Mouse (Mus musculus) regulatory T cell (primary cell): ENCODE measurements around the gene Nup43.

Experiments used
- in situ Hi-C: fragments of 300-600 bp; cut with MboI, MseI; formaldehyde crosslinking; loops from one replicate; pipeline ENCODE4 v1.15.1; 2025; ENCODE audit warnings: high pct_unique_total_duplicates

Gene Nup43

DNA sequence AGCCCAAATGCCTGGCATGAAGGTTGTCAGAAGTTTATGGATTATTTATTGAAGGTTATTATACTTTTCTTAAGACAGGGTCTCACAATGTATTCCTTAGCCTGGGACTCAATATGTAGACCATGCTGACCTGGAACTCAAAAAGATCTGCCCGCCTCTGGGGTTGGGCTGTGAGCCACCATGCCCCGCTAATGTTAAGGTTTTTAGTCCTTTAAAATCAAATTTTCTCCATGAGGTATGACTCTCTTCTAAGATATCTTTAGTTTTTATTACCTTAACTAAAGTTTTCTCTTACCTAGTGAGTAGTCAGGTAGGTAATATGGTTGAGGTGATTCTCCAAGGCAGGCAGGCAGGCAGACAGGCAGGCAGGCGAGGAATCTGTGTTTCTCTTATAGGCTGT is 14.9 kb downstream of the Nup43 start:
- in situ Hi-C loops: loop anchor here (5.0 to 25.0 kb wide), 3 partner anchors 40 to 1870 kb away; partner anchors contain the start of genes Fbxo5 and Mtrf1l

GRCm38 (mm10) chr10:7686902-7687301 is 19.6 kb downstream of the Nup43 start:
- in situ Hi-C loops: loop anchor here (25.0 kb wide), 2 partner anchors 700 to 1875 kb away; partner anchors contain the start of genes Fbxo5 and Mtrf1l

- in situ Hi-C loops: loop anchor here (25.0 kb wide), 2 partner anchors 708 to 1883 kb away; partner anchors contain the start of genes Fbxo5 and Mtrf1l
Measured at GRCm38 (mm10) chr10:7695286-7695685, 28.0 kb downstream of the Nup43 start.

GRCm38 (mm10) chr10:7700120-7700519 is 32.8 kb downstream of the Nup43 start:
- in situ Hi-C loops: no loop called here

GRCm38 (mm10) chr10:7702586-7702985 is 35.3 kb downstream of the Nup43 start:
- in situ Hi-C loops: no loop called here

GRCm38 (mm10) chr10:7710121-7710520 is 42.8 kb downstream of the Nup43 start:
- in situ Hi-C loops: no loop called here

- in situ Hi-C loops: no loop called here
Measured at GRCm38 (mm10) chr10:7712506-7712905, 45.2 kb downstream of the Nup43 start.

DNA sequence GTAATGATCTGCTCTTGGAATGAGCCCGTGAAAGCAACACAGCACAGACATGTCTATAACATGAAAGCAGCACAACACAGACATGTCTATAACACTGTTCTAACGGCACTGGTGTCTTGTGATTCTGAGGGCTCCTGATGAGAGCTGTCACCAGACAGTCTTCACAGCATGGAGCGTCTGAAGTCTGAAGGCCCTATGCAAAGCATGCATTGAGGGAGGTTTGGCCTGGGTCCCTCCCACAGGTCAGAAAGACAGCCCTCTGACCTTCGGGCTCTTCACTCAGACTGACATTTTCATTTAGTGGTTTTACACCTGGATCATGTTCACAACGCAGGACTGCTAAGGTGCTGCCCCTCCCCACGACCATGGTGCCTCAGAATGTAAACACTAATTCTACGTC is 47.8 kb downstream of the Nup43 start:
- in situ Hi-C loops: no loop called here

DNA sequence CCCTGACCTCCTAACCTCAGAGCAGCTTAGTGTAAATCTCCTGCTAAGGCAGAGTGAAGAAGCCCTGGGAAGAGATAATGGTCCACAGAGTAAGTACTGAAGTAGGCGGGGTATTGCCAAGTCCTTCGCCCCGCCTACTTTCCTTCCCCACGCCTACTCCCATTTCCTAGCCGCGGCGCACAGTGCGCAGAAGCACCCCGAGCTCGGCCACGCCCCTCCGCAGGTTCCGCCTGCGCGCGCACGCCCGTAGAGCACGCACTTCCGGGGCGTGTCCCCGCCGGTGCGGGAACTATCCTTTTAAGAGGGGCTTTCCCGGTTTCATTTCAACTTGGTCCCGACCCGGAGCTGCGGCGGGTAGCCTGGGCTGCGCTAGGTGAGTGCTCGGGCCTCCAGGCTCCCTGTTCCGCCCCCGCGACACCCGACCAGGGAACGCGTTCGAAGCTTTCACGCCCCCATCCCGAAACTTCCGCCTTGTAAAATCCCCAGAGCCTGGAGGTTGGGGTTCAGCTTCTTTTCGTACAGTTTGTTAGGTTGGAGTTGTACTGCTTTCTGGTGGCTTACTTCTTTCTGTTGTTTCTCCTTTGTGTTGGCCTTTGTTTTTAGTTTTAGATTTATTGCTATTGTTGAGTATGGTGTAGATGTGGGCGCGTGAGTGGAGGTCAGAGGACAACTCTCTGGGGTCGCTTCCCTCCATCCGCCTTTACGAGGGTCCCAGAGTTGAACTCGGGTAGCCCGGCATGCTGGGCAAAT is 58.6 kb downstream of the Nup43 start, which contains the start of gene Katna1:
Katna1 (plus strand) TSS at position 250 of the 750 bp plus-strand sequence.
- in situ Hi-C loops: no loop called here

GRCm38 (mm10) chr10:7726501-7726812 is 59.2 kb downstream of the Nup43 start:
- in situ Hi-C loops: no loop called here

DNA sequence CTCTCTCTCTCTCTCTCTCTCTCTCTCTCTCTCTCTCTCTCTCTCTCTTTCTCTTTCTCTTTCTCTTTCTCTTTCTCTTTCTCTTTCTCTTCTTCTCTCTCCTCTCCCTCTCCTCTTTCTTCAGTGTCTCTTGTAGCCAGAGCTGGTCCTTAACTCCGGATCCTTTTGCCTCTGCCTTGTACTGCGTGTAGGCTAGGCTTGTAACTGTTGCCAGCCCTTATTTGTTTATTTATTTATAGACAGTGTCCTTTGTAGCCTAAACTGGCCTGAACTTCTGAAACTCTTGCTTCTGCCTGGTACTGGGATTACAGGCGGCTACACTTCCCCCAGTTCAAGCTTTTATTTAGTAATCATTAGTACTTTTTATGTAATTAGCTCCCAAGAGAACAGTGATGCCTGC is 59.7 kb downstream of the Nup43 start:
- in situ Hi-C loops: no loop called here
